Mouse (Mus musculus) bone marrow macrophage, adult 2 months (primary cell): ENCODE results near the gene Tmem62. TPM values are rescaled to one million over a fixed set of nuclear protein-coding genes. Genes with fewer than 3 reads are reported as not detected.
"Not testable (repeated sequence)": the region's sequence is repeated elsewhere in the genome, so short reads cannot be mapped to it uniquely, and the experiment has no call there.

ENCODE experiments used
- H3K27ac ChIP-seq: 2 replicates; pipeline ENCODE4 v1.5.1; 2012; ENCODE audit warnings: low read depth, low read length; ENCODE audit not compliant: insufficient read depth
- H3K4me1 ChIP-seq: 2 replicates; pipeline ENCODE4 v1.6.1; 2012; ENCODE audit warnings: low read length; ENCODE audit not compliant: control insufficient read depth, insufficient read depth
- H3K4me3 ChIP-seq: 2 replicates; pipeline ENCODE4 v1.5.1; 2012; ENCODE audit warnings: mild to moderate bottlenecking, low read length, moderate library complexity; ENCODE audit not compliant: insufficient read depth
- CTCF ChIP-seq: IDR thresholded peaks from 2 replicates; pipeline ENCODE4 v1.5.1; 2012; ENCODE audit warnings: low read depth, mild to moderate bottlenecking, low read length, moderate library complexity
- POLR2A ChIP-seq: IDR thresholded peaks from 2 replicates; pipeline ENCODE4 v1.6.1; 2012; ENCODE audit warnings: mild to moderate bottlenecking, low read depth, low read length, borderline replicate concordance
- polyA plus RNA-seq: library from polyadenylated mRNA; stranded (reverse); fragments of >200 nt; gene quantifications from 2 replicates; pipeline ENCODE4 v1.2.4, GENCODE M21; 2012; ENCODE audit not compliant: missing spikeins, insufficient read depth, insufficient read length

Tmem62 gene
- polyA plus RNA-seq, 1 experiment: 11.4 TPM

GRCm38 (mm10) chr2:121009071-121009677 lies 32.4 kb downstream of the Tmem62 start:
- peak overlapping the region; percentile 74 for H3K4me3 ChIP-seq
- H3K27ac ChIP-seq: no peak overlapping the region
- no peak for TF ChIP-seq POLR2A
- TF ChIP-seq CTCF: no peak
- H3K4me1 ChIP-seq: peaks cover 6% of the 10 kb centered on the region; the same call in 1 of the 2 replicates

GRCm38 (mm10) chr2:121012676-121013075 lies 35.9 kb downstream of the Tmem62 start:
- TF ChIP-seq POLR2A: no peak
- no peak for TF ChIP-seq CTCF
- H3K27ac ChIP-seq: no peak overlapping the region
- H3K4me1 ChIP-seq: 0 out of 2 replicates have a peak, but pooled peaks cover 2% of the 10 kb centered on the region
- H3K4me3 ChIP-seq: no peak overlapping the region

GRCm38 (mm10) chr2:121015507-121015906 lies 38.7 kb downstream of the Tmem62 start:
- TF ChIP-seq CTCF (no peak), POLR2A (no peak)
- H3K4me3 ChIP-seq: no peak overlapping the region
- no peak overlapping the region for H3K27ac ChIP-seq
- H3K4me1 ChIP-seq: no peaks in the 10 kb centered on the region

- Histone ChIP-seq H3K27ac (no peak overlapping the region), H3K4me1 (no peaks in the 10 kb centered on the region), H3K4me3 (no peak overlapping the region)
- no peak for TF ChIP-seq POLR2A
- no peak for TF ChIP-seq CTCF
Measured at GRCm38 (mm10) chr2:121016226-121016625, 39.4 kb downstream of the Tmem62 start.

GRCm38 (mm10) chr2:121017151-121017550 lies 40.3 kb downstream of the Tmem62 start:
- H3K27ac ChIP-seq: no peak overlapping the region
- TF ChIP-seq POLR2A (no peak), CTCF (no peak)
- no peak overlapping the region for H3K4me3 ChIP-seq
- no peaks in the 10 kb centered on the region for H3K4me1 ChIP-seq

- H3K4me3 ChIP-seq: no peak overlapping the region
- no peak overlapping the region for H3K27ac ChIP-seq
- H3K4me1 ChIP-seq: no peaks in the 10 kb centered on the region
- TF ChIP-seq POLR2A (no peak), CTCF (no peak)
Measured at GRCm38 (mm10) chr2:121022918-121023317, 46.1 kb downstream of the Tmem62 start.

GRCm38 (mm10) chr2:121036733-121037341 lies 60.0 kb downstream of the Tmem62 start, which contains the start of gene Epb42:
Gene Epb42, minus strand, starts transcription at chr2:121037072.
- no peak for TF ChIP-seq POLR2A
- no peak for TF ChIP-seq CTCF
- Histone ChIP-seq H3K27ac (no peak within 1 kb of the TSS), H3K4me3 (no peak within 1 kb of the TSS), H3K4me1 (no peaks in the 10 kb centered on the region)

GRCm38 (mm10) chr2:121038851-121039250 lies 62.0 kb downstream of the Tmem62 start:
- H3K27ac ChIP-seq, H3K4me3 ChIP-seq, H3K4me1 ChIP-seq: not testable (repeated sequence)

- TF ChIP-seq POLR2A: no peak
- TF ChIP-seq CTCF: no peak
- no peak overlapping the region for H3K27ac ChIP-seq
- H3K4me3 ChIP-seq: no peak overlapping the region
- no peaks in the 10 kb centered on the region for H3K4me1 ChIP-seq
Measured at GRCm38 (mm10) chr2:121039382-121039781, 62.6 kb downstream of the Tmem62 start.

GRCm38 (mm10) chr2:121041098-121041497 lies 64.3 kb downstream of the Tmem62 start:
- TF ChIP-seq POLR2A (no peak), CTCF (0 out of 2 replicates have a peak, but pooled peaks have one; percentile 22)
- no peak overlapping the region for H3K27ac ChIP-seq
- H3K4me1 ChIP-seq: no peaks in the 10 kb centered on the region
- no peak overlapping the region for H3K4me3 ChIP-seq
